17 mouse cellular contexts compared by ENCODE assay signal in the genomic region with DNA sequence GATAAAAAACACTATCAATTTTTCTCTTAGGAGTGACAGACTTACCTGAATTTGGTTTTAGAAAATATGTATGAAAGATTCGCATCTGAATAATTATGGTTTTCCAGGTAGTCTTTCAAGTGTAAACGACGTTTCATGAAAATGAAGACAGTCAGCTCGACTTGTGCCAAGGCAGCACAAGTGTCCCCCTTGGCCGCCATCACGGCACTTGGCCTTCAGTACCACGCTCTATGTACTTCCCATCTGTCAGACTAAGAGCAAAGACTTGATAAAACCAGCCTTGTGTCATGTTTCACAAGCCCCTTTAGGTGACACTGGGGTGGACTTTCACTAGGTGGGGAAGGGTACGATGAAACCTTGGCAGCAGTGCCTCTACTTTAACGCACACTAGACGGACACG.
"Had no signal": no experiment of that assay in that cellular context is flagged by ENCODE, and none has a peak within 500 bp of the region (broad histone marks: within the 10 kb centered on the region; RNA-seq: fewer than 3 reads in every experiment).

No protein-coding gene starts in this region.

- ATAC-seq: forebrain, embryonic 13.5 days; forebrain, embryonic 14.5 days; forebrain, embryonic 15.5 days; forebrain, embryonic 16.5 days; forebrain, postnatal 0 days had no signal

- DNase-seq: cerebellum, adult 9-10 months; cerebellum, adult 9-11 months; cerebellum, postnatal 36 days; embryo, embryonic 11 days; forebrain, postnatal 0 days; gastrocnemius, adult 2 months; gastrocnemius, postnatal 10 days; gastrocnemius, postnatal 14 days; gastrocnemius, postnatal 25 days; gastrocnemius, postnatal 36 days; heart, adult 11 months; heart, adult 18-20 months; heart, adult 2 months had no signal
